In genomic region chr12:112411612-112412350, GRCm38 (mm10) we compare ENCODE assay signal across 9 mouse cellular contexts.
A peak's percentile ranks its signal among the peaks of the same experiment; 100 is the strongest.
DNase-seq lines count a peak whose midpoint lies in the region; ATAC-seq and TF ChIP-seq lines count a peak whose summit lies in the region.
"Had no signal": no experiment of that assay in that cellular context is flagged by ENCODE, and none has a peak within 500 bp of the region (broad histone marks: within the 10 kb centered on the region; RNA-seq: fewer than 3 reads in every experiment).

No protein-coding gene starts in this region.

- no peak overlapping the region for H3K27ac ChIP-seq in MEL (ENCODE audit: control insufficient read depth, low read depth, low read length)
- no peak overlapping the region for H3K27ac ChIP-seq in hindbrain, postnatal 0 days
- H3K27ac ChIP-seq: lung, embryonic 15.5 days had no signal

- TF ChIP-seq POLR2A in MEL (IDR thresholded peaks at IDR 0.05; ENCODE audit: control insufficient read depth in 1 of 2, insufficient read depth in 1 of 2, low read depth in 1 of 2, low read length in 2 of 2, poor library complexity in 1 of 2), result no peak

- no peaks in the 10 kb centered on the region for H3K4me1 ChIP-seq in MEL (ENCODE audit: control insufficient read depth in 1 of 2, insufficient read depth in 2 of 2, low read length in 2 of 2)
- peaks cover 3% of the 10 kb centered on the region; the same call in 1 of the 2 replicates for H3K4me1 ChIP-seq in hindbrain, postnatal 0 days (ENCODE audit: insufficient read depth, low read length)
- H3K4me1 ChIP-seq: lung, embryonic 15.5 days had no signal

- ATAC-seq in hindbrain, postnatal 0 days, result peak; percentile 51; the same call in 1 of the 2 replicates

- no peaks in the 10 kb centered on the region for H3K27me3 ChIP-seq in MEL (ENCODE audit: control insufficient read depth in 1 of 2, insufficient read depth in 2 of 2, low read length in 2 of 2)
- H3K27me3 ChIP-seq in hindbrain, postnatal 0 days (ENCODE audit: insufficient read depth, low read length), result no peaks in the 10 kb centered on the region

- H3K36me3 ChIP-seq in MEL (ENCODE audit: control insufficient read depth in 1 of 2, insufficient read depth in 2 of 2, low read length in 2 of 2), result no peaks in the 10 kb centered on the region
- no peaks in the 10 kb centered on the region for H3K36me3 ChIP-seq in hindbrain, postnatal 0 days (ENCODE audit: insufficient read depth, low read length)
- H3K36me3 ChIP-seq: lung, embryonic 15.5 days had no signal

- H3K4me3 ChIP-seq in MEL (ENCODE audit: control insufficient read depth in 1 of 2, insufficient read depth in 1 of 2, low read depth in 2 of 2, low read length in 2 of 2), result no peak overlapping the region
- no peak overlapping the region for H3K4me3 ChIP-seq in hindbrain, postnatal 0 days (ENCODE audit: low read length)
- H3K4me3 ChIP-seq: lung, embryonic 15.5 days had no signal

- DNase-seq in kidney, adult 18-20 months, result peak; percentile 6
- no peak for DNase-seq in kidney, postnatal 36 days
- DNase-seq in 416B (ENCODE audit: low read depth) (peak; percentile 19), MEL (ENCODE audit: low read depth, low spot score) (peak; percentile 41)
- DNase-seq in hindbrain, postnatal 0 days (ENCODE audit: low spot score), result peak; percentile 36
- DNase-seq in right cerebral cortex, postnatal 36 days (ENCODE audit: low spot score in 2 of 2), result no peak
- DNase-seq in right cerebral cortex, postnatal 25 days, result no peak
- DNase-seq in left cerebral cortex, adult 8-10 months (ENCODE audit: low spot score in 2 of 2), result no peak

- H3K79me2 ChIP-seq in MEL (ENCODE audit: control insufficient read depth, insufficient read depth, low read length, poor library complexity), result no peaks in the 10 kb centered on the region

- 17% methylated on average over 13 of the region's 13 CpGs for WGBS in hindbrain, postnatal 0 days

- TF ChIP-seq RAD21 in MEL (IDR thresholded peaks at IDR 0.05; ENCODE audit: low read depth, low read length), result peak; percentile 35

- no peak overlapping the region for H3K4me2 ChIP-seq in hindbrain, postnatal 0 days (ENCODE audit: low read depth, low read length)
- H3K4me2 ChIP-seq: lung, embryonic 15.5 days had no signal

- TF ChIP-seq EP300 in MEL (IDR thresholded peaks at IDR 0.05; ENCODE audit: low read depth in 1 of 2, low read length in 2 of 2), result no peak

- TF ChIP-seq CTCF in MEL (IDR thresholded peaks at IDR 0.05 in 2 of 3, conservative IDR thresholded peaks at IDR 0.05 in 1 of 3; ENCODE audit: control insufficient read depth in 1 of 3, insufficient read depth in 1 of 3, low read depth in 2 of 3, low read length in 3 of 3, poor library complexity in 1 of 3, severe bottlenecking in 1 of 3), result peak; percentile 58 to 94 (median 79)
- TF ChIP-seq CTCF in hindbrain, postnatal 0 days (IDR thresholded peaks at IDR 0.05; ENCODE audit: low read depth), result peak; percentile 74

- H3K9me3 ChIP-seq in MEL (replicated peaks; ENCODE audit: insufficient read depth, low read length), result no peaks in the 10 kb centered on the region
- no peaks in the 10 kb centered on the region for H3K9me3 ChIP-seq in hindbrain, postnatal 0 days (ENCODE audit: low read length)
- H3K9me3 ChIP-seq: lung, embryonic 15.5 days had no signal

- H3K9ac ChIP-seq in MEL (ENCODE audit: control insufficient read depth, low read depth, low read length, poor library complexity, severe bottlenecking), result no peak overlapping the region
- no peak overlapping the region for H3K9ac ChIP-seq in hindbrain, postnatal 0 days (replicated peaks; ENCODE audit: low read length)
- H3K9ac ChIP-seq: lung, embryonic 15.5 days had no signal

TF ChIP-seq in MEL, 35 proteins besides CTCF, POLR2A, EP300 and RAD21:
- TF ChIP-seq ZC3H11A (IDR thresholded peaks at IDR 0.05; ENCODE audit: low read depth, low read length), result peak; percentile 41
- TF ChIP-seq POLR2AphosphoS5 (IDR thresholded peaks at IDR 0.05; ENCODE audit: borderline replicate concordance, low read depth, low read length), result no peak
- no peak for TF ChIP-seq UBTF (IDR thresholded peaks at IDR 0.05; ENCODE audit: borderline replicate concordance, insufficient read depth, low read depth, low read length)
- no peak for TF ChIP-seq BHLHE40 (IDR thresholded peaks at IDR 0.05; ENCODE audit: borderline replicate concordance, low read depth, low read length)
- TF ChIP-seq SMC3 (IDR thresholded peaks at IDR 0.05; ENCODE audit: low read depth, low read length), result peak; percentile 67

Comparison
In these comparisons a context has a peak if more than half of its experiments do, and no peak if none do; other contexts are left out.
1. DNase-seq: peak in kidney, adult 18-20 months (single experiment), 416B (single experiment), MEL (single experiment) and hindbrain, postnatal 0 days (single experiment); none in kidney, postnatal 36 days (0 of 2), right cerebral cortex, postnatal 36 days (0 of 2), right cerebral cortex, postnatal 25 days (single experiment) and left cerebral cortex, adult 8-10 months (0 of 2).